Mouse (Mus musculus): ENCODE results near the gene Dock8. TPM values are rescaled to one million over a fixed set of nuclear protein-coding genes. Genes with fewer than 3 reads are reported as not detected.

Gene Dock8
- polyA plus RNA-seq, 1 experiment from 2014 or later: 4.2 TPM

DNA sequence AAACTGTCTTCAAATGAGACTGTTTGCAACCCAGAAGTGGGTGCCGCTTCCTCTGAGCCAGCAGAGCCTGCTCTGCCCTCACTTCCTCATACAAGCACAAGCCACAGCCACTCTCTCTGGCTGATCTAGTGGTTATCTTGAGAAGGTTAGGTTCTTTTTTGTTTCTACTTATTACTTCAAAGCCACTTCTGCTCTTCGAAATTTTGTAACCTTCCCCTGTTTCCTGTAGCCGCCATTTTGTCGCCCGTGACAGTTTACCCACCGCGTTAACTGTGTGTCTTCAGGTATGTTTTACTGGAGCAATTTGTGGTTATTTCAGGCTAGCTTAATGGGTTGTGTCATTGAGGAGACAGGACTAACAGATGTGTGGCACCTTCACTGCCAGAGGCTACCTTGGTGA, 53.0 kb downstream of the Dock8 start:
- WGBS: 84% methylated on average over 7 of the region's 7 CpGs
- Histone ChIP-seq H3K4me2 (no peak overlapping the region), H3K27me3 (no peaks in the 10 kb centered on the region), H3K4me1 (no peaks in the 10 kb centered on the region), H3K9me3 (replicated peaks) (no peaks in the 10 kb centered on the region), H3K36me3 (no peaks in the 10 kb centered on the region), H3K9ac (no peak overlapping the region), H3K27ac (no peak overlapping the region), H3K4me3 (replicated peaks) (no peak overlapping the region)
- no peak for ATAC-seq (replicated peaks; ENCODE audit: low FRiP score)

DNA sequence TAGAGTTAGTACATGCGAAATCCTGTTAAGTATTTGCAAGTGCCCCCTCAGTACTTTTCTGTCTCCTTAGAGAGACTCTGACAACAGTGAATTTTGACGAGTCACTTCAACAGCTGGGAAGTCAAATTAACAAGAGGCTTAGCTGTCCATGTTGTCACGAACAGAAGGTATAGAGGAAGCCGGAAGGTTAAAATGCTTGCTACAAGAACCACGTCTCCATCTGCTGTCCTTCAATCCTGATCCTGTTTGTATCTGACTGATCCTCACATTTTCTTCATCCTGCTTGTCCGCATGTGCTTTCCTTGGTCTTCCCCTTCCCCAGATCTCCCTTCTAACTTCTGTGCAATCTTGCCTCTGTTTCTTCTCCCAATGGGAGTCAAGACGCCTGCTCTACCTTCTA, 53.8 kb downstream of the Dock8 start:
- Histone ChIP-seq H3K4me2 (no peak overlapping the region), H3K9me3 (replicated peaks) (no peaks in the 10 kb centered on the region), H3K27me3 (no peaks in the 10 kb centered on the region), H3K4me3 (replicated peaks) (no peak overlapping the region), H3K4me1 (no peaks in the 10 kb centered on the region), H3K36me3 (no peaks in the 10 kb centered on the region), H3K27ac (no peak overlapping the region), H3K9ac (no peak overlapping the region)
- WGBS: 81% methylated on average over 7 of the region's 7 CpGs
- no peak for ATAC-seq (replicated peaks; ENCODE audit: low FRiP score)

DNA sequence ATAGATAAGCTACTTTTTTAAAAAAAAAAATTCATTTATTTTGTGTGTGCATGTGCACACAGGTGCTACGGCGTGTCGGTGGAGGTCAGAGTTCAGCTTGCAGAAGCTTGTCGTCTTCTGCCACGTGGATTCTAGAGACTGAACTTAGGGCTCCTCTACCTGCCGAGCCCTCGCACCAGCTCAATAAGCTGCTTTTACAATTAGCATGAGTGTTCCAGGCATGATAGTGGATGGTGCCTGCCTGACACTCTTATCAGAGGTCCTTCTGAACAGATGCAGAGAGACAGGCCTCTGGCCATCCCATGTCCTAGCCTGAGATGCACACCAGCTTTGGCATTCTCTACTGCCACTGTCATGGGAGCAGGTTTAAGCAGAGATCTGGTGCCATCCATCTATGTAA, 55.7 kb downstream of the Dock8 start:
- Histone ChIP-seq H3K4me1 (peaks cover 4% of the 10 kb centered on the region; the same call in 1 of the 2 replicates), H3K4me2 (no peak overlapping the region), H3K4me3 (replicated peaks) (no peak overlapping the region), H3K27ac (no peak overlapping the region), H3K9me3 (replicated peaks) (no peaks in the 10 kb centered on the region), H3K27me3 (no peaks in the 10 kb centered on the region), H3K9ac (no peak overlapping the region), H3K36me3 (no peaks in the 10 kb centered on the region)
- WGBS: 85% methylated on average over 7 of the region's 7 CpGs
- no peak for ATAC-seq (replicated peaks; ENCODE audit: low FRiP score)

DNA sequence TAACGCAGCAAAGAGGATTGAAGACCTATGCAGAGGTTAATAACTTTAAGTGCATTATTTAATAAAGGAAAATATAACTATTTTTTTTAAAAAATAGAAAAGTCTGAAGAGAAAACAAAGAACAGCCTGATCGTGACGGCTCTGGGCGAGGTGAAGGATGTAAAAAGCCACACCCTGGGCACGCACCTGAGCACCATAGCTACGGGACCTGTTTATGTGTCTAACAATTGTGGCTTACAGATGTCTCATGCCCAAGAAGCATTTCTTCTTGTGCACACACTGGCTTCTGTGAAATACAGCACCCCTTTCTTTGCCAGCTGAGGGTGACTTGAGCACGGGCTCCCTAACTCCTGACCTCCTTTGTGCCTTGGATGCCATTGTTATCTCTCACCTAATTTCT, 56.2 kb downstream of the Dock8 start:
- Histone ChIP-seq H3K27me3 (no peaks in the 10 kb centered on the region), H3K9me3 (replicated peaks) (no peaks in the 10 kb centered on the region), H3K4me2 (no peak overlapping the region), H3K36me3 (no peaks in the 10 kb centered on the region), H3K27ac (no peak overlapping the region), H3K4me1 (peaks cover 9% of the 10 kb centered on the region), H3K4me3 (replicated peaks) (no peak overlapping the region), H3K9ac (no peak overlapping the region)
- no peak for ATAC-seq (replicated peaks; ENCODE audit: low FRiP score)
- WGBS: 95% methylated on average over 7 of the region's 7 CpGs

DNA sequence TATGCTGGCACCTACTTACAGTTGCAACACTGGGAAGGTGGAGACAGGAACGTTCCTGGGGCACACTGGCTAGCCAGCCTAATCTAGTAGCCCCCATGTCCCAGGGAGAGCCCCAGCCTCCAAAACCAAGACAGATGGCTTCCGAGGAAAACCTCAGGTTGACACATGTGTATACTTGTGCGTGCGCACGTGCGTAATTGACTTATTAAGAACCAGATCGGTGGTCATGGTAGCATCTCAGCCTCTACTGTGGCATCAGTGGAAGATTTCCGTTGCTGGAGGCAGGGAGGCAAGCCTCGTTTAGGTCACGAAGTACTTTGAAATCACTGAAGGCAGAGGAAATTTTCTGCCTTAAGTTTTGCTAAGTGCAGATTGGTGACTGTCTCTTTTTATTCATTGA, 56.9 kb downstream of the Dock8 start:
- Histone ChIP-seq H3K27ac (no peak overlapping the region), H3K36me3 (no peaks in the 10 kb centered on the region), H3K4me1 (peaks cover 16% of the 10 kb centered on the region), H3K9me3 (replicated peaks) (no peaks in the 10 kb centered on the region), H3K9ac (no peak overlapping the region), H3K4me2 (no peak overlapping the region), H3K27me3 (no peaks in the 10 kb centered on the region), H3K4me3 (replicated peaks) (no peak overlapping the region)
- ATAC-seq (replicated peaks; ENCODE audit: low FRiP score): no peak
- WGBS: 86% methylated on average over 10 of the region's 10 CpGs

DNA sequence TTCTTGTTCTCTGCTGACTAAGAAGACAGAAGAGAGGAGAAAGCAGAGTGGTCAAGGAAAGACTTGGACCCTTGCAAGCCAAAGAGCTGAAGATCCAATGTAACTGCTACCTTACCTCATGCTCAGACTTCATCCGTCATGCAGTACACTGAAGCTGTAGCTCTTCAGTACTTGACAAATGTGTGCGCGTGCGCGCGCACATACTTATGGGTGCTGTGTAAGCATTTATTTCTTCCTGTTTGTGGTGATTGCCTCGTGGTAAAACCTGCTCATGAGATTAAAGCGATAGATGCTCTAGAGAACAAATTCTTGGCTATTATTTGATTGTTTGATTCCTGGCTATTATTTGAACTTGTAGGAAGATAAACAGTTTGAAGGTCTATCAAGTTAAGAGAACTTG, 58.5 kb downstream of the Dock8 start:
- 93% methylated on average over 8 of the region's 8 CpGs for WGBS
- H3K27me3 ChIP-seq: no peaks in the 10 kb centered on the region
- H3K4me1 ChIP-seq: peaks cover 17% of the 10 kb centered on the region
- no peak for ATAC-seq (replicated peaks; ENCODE audit: low FRiP score)
- no peaks in the 10 kb centered on the region for H3K36me3 ChIP-seq
- H3K9me3 ChIP-seq (replicated peaks): no peaks in the 10 kb centered on the region
- no peak overlapping the region for H3K27ac ChIP-seq
- no peak overlapping the region for H3K4me3 ChIP-seq (replicated peaks)
- H3K4me2 ChIP-seq: no peak overlapping the region
- H3K9ac ChIP-seq: no peak overlapping the region

DNA sequence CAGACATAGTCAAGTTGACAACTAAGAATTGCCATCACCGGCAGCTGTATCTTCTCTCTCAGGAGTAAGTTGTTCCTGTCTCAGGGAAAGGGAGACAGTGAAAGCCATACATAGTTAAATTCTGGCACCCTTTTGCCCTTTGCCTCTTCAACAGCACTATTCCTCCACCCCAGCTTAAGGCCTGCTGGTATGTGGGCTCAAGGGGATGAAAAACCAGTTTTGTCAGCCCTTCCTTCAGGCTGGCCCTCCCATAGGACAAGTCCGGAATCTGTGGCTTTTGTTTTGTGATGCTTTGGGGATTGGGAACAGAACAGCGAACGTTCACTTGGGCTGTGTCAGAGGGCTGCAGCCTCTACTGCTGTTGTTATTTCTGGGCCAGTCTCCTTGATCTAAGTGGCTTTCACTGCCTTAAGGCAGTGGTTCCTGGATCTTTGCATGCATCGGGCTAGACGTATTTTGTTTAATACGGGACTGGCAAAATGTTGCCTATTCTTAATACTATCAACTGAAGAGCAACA, 60.6 kb downstream of the Dock8 start:
- H3K4me2 ChIP-seq: peak overlapping the region; percentile 52
- peaks cover 17% of the 10 kb centered on the region for H3K4me1 ChIP-seq
- H3K4me3 ChIP-seq (replicated peaks): no peak overlapping the region
- no peaks in the 10 kb centered on the region for H3K27me3 ChIP-seq
- H3K27ac ChIP-seq: peak overlapping the region; percentile 7; the same call in 1 of the 2 replicates
- no peak for ATAC-seq (replicated peaks; ENCODE audit: low FRiP score)
- no peaks in the 10 kb centered on the region for H3K9me3 ChIP-seq (replicated peaks)
- WGBS: 52% methylated on average over 7 of the region's 7 CpGs
- H3K36me3 ChIP-seq: no peaks in the 10 kb centered on the region
- no peak overlapping the region for H3K9ac ChIP-seq

DNA sequence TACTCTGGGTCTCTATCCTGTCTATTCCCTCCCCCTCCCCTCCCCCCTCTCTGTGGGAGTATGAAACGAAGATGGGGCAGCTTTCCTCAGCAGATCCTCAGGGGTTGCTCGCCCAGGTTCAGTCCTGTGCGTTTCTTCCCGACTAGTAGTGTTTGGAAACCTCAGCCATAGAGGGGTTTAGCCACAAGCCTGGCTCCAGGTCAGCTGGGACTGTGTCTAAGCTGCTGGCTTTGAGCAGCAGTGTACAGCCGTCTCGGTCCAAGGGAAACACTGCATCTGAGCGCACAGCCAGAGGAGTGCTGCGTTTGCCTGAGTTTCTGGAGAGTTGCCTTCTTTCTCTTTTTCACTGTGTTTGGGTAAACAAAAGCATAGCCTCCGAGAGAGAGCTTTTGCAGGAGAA, 61.0 kb downstream of the Dock8 start:
- Histone ChIP-seq H3K27me3 (peaks cover under 1% of the 10 kb centered on the region; the same call in 1 of the 2 replicates), H3K4me2 (peak overlapping the region; percentile 52), H3K9me3 (replicated peaks) (no peaks in the 10 kb centered on the region), H3K4me1 (peaks cover 17% of the 10 kb centered on the region), H3K27ac (peak overlapping the region; percentile 7; the same call in 1 of the 2 replicates), H3K36me3 (no peaks in the 10 kb centered on the region), H3K9ac (no peak overlapping the region; the same call in 1 of the 2 replicates), H3K4me3 (replicated peaks) (peak overlapping the region; percentile 17)
- peak; percentile 83 for ATAC-seq (replicated peaks; ENCODE audit: low FRiP score)
- WGBS: 12% methylated on average over 9 of the region's 9 CpGs

DNA sequence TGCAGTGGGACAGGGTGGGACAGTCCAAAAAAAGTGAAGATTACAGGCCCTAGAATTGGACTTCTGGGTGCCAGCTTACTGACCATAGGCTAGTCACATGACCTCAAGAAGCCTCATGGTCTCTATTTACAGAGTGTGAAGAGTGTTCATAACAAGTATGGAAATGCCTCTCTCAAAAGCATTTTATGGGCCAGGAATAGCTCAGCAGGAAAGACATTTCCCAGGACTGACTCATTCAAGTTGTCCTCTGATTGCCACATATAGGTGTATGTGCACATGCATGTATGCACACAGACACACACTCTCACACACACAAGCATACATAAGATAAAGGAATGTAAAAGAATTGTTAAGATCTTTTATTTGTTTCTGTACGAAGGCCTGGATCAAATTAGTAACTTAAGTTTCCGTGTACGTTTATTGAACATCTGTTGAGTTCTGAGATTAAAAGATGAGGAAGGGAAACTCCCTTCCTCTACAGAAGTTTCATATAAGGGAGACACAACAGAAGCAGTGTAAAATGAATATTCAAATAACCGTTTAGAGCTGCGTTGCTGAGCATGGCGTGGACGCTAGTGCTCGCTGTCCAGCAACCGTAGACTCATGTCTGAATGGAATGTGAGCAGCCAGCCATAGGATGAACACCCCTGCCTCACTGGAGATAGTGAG, 63.0 kb downstream of the Dock8 start:
- Histone ChIP-seq H3K4me1 (peaks cover 17% of the 10 kb centered on the region), H3K27ac (no peak overlapping the region), H3K4me3 (replicated peaks) (no peak overlapping the region), H3K9me3 (replicated peaks) (no peaks in the 10 kb centered on the region), H3K36me3 (no peaks in the 10 kb centered on the region), H3K4me2 (no peak overlapping the region), H3K9ac (no peak overlapping the region), H3K27me3 (peaks cover 5% of the 10 kb centered on the region; the same call in 1 of the 2 replicates)
- 93% methylated on average over 9 of the region's 9 CpGs for WGBS
- no peak for ATAC-seq (replicated peaks; ENCODE audit: low FRiP score)

DNA sequence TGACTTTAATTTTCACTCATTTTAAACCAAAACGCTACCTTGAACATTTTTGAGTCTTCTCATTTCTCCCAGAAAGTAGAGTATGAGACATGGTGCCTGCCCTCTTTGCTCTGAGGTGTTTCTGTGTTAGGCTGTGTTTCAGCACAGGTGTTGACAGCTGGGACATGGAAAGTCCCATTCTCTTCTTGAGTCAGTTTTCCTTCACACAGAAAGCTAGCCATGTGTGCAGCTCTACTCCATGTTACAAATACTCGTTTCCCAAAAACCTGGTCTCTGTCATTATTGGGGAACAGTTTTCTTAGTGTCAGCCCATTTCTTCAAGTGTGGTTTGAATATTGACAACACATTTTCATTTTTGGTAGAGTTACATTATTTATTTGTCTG, 63.5 kb downstream of the Dock8 start:
- no peaks in the 10 kb centered on the region for H3K9me3 ChIP-seq (replicated peaks)
- no peak overlapping the region for H3K9ac ChIP-seq
- H3K27me3 ChIP-seq: peaks cover 5% of the 10 kb centered on the region; the same call in 1 of the 2 replicates
- H3K4me2 ChIP-seq: no peak overlapping the region
- no peak overlapping the region for H3K4me3 ChIP-seq (replicated peaks)
- no peak overlapping the region for H3K27ac ChIP-seq
- ATAC-seq (replicated peaks; ENCODE audit: low FRiP score): no peak
- 82% methylated on average over 2 of the region's 2 CpGs for WGBS
- no peaks in the 10 kb centered on the region for H3K36me3 ChIP-seq
- peaks cover 17% of the 10 kb centered on the region for H3K4me1 ChIP-seq

DNA sequence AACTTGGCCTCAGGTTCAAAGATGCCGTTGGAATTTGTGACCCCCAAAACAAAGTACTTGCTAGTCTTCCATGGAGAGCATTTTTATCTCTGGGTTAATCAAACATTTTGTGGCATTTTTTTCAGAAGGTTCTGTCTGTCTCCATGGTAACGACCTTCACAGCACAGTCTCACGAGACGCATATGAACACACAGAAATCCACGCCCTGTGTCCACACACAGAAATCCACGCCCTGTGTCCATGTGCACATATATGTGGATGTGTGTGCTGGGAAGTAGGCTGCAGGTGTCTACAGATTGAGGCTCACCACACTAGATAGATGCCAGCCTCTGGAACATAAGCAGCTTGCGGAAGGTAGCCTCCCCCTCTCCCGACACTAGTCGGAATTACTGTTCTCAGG, 66.9 kb downstream of the Dock8 start:
- H3K4me1 ChIP-seq: peaks cover 2% of the 10 kb centered on the region
- H3K36me3 ChIP-seq: no peaks in the 10 kb centered on the region
- no peak overlapping the region for H3K9ac ChIP-seq
- no peak for ATAC-seq (replicated peaks; ENCODE audit: low FRiP score)
- no peak overlapping the region for H3K4me2 ChIP-seq
- 84% methylated on average over 9 of the region's 9 CpGs for WGBS
- peaks cover 9% of the 10 kb centered on the region; the same call in 1 of the 2 replicates for H3K27me3 ChIP-seq
- H3K27ac ChIP-seq: no peak overlapping the region
- no peaks in the 10 kb centered on the region for H3K9me3 ChIP-seq (replicated peaks)
- no peak overlapping the region for H3K4me3 ChIP-seq (replicated peaks)

DNA sequence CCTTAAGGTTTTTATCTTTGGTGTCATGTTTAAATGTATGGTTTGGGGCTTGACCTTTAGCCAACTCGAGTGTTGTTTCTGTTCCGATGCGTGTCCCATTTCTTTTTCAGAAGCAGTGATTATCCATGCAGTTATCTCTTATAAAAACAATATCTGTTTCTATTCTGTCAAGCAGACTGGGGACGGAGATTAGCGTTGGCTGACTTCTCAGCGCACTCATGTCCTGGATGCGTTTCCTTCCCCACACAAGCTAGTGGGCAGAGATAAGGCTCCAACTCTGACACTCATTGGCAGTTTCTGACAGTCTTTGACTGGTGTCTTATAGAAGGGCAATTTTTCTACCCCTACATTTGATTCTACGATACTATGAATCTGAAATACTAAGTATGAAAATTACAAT, 69.2 kb downstream of the Dock8 start:
- H3K9ac ChIP-seq: no peak overlapping the region
- H3K27me3 ChIP-seq: peaks cover 10% of the 10 kb centered on the region; the same call in 1 of the 2 replicates
- no peak overlapping the region for H3K4me2 ChIP-seq
- H3K4me1 ChIP-seq: no peaks in the 10 kb centered on the region
- H3K27ac ChIP-seq: no peak overlapping the region
- no peaks in the 10 kb centered on the region for H3K9me3 ChIP-seq (replicated peaks)
- no peak overlapping the region for H3K4me3 ChIP-seq (replicated peaks)
- ATAC-seq (replicated peaks; ENCODE audit: low FRiP score): no peak
- no peaks in the 10 kb centered on the region for H3K36me3 ChIP-seq
- WGBS: 51% methylated on average over 8 of the region's 8 CpGs

DNA sequence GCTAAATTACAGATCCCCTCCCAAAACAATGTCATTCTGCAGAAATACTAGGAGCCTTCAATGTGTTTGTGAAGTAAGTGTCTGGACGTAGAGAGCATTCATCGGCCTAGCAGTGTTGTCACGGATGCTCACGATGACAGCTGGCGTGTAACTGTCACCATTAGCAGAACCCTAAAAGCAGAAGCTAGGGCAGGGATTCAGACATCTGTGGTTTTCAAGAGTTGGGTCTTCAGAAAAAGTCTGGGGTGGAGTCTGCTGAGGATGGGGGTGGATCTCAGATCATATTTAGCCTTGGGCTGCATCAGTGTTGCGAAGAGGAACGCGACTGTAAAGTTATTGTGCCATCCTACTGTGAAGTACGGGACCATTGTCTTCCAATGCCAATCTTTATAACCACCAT, 73.2 kb downstream of the Dock8 start:
- no peak overlapping the region for H3K27ac ChIP-seq
- no peak for ATAC-seq (replicated peaks; ENCODE audit: low FRiP score)
- H3K36me3 ChIP-seq: no peaks in the 10 kb centered on the region
- no peaks in the 10 kb centered on the region for H3K4me1 ChIP-seq
- no peak overlapping the region for H3K4me2 ChIP-seq
- H3K4me3 ChIP-seq (replicated peaks): no peak overlapping the region
- H3K9me3 ChIP-seq (replicated peaks): no peaks in the 10 kb centered on the region
- WGBS: 94% methylated on average over 9 of the region's 9 CpGs
- no peak overlapping the region for H3K9ac ChIP-seq
- H3K27me3 ChIP-seq: peaks cover 5% of the 10 kb centered on the region; the same call in 1 of the 2 replicates
